Mouse (Mus musculus): ENCODE results near the gene Hist1h2bm. TPM values are rescaled to one million over a fixed set of nuclear protein-coding genes. Genes with fewer than 3 reads are reported as not detected.
"Not testable (repeated sequence)": the region's sequence is repeated elsewhere in the genome, so short reads cannot be mapped to it uniquely, and the experiment has no call there.

Gene Hist1h2bm
- polyA plus RNA-seq (2012; ENCODE audit: insufficient read depth, insufficient read length, missing spikeins): not detected in 2 replicates

DNA sequence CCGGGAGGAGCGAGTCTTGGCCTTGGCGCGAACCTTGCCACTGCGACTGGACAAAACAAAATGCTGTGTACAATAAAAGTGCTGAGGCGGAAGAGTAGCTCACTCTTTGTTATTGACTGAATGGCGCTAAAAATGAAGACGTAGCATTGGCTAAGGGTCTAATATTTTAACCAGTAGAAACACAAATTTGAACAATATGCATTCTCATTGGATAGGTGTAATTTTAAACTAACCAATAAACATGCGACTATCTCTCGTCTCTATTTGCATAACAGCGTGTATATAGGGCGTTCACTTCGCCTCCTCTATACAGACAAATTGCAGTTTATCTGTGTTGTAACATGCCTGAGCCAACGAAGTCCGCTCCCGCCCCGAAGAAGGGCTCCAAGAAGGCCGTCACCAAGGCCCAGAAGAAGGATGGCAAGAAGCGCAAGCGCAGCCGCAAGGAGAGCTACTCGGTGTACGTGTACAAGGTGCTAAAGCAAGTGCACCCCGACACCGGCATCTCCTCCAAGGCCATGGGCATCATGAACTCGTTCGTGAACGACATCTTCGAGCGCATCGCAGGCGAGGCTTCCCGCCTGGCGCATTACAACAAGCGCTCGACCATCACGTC lies at the start of gene Hist1h2bm:
Gene Hist1h2bm (plus strand): TSS at position 288 of the 616 bp plus-strand sequence.
- not testable (repeated sequence) for H3K27ac ChIP-seq (replicated peaks; ENCODE audit: low read depth, low read length); H3K4me1 ChIP-seq (ENCODE audit: control insufficient read depth, insufficient read depth, insufficient read length, low read length)
- peak within 1 kb of the TSS; percentile 55 for H3K4me3 ChIP-seq (ENCODE audit: insufficient read depth, low read depth, low read length)

DNA sequence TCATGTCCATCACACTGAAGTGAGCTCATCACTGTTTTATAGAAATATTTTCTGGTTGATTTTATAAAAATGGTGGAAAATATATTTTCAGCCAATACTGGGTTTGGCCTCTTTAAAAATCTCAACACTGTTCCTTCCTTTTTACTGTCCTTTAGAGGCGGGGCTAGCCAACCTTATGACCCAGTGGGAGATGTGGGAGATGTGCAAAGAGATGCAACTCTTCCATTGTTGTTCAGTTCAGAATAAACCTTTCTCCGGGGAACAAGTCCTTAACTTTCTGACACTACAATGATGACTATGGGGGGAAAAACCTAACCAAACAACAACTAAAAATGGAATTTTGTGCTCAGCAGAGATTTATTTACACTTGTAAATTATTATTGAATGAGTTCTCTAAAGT lies 44.5 kb upstream of the Hist1h2bm start, which contains the start of gene Olfr1360:
Gene Olfr1360 (minus strand): TSS at position 101 of the 400 bp plus-strand sequence.
- H3K27ac ChIP-seq (replicated peaks; ENCODE audit: low read depth, low read length): no peak within 1 kb of the TSS
- H3K4me1 ChIP-seq (ENCODE audit: control insufficient read depth, insufficient read depth, insufficient read length, low read length): no peaks in the 10 kb centered on the region
- no peak within 1 kb of the TSS for H3K4me3 ChIP-seq (ENCODE audit: insufficient read depth, low read depth, low read length)

DNA sequence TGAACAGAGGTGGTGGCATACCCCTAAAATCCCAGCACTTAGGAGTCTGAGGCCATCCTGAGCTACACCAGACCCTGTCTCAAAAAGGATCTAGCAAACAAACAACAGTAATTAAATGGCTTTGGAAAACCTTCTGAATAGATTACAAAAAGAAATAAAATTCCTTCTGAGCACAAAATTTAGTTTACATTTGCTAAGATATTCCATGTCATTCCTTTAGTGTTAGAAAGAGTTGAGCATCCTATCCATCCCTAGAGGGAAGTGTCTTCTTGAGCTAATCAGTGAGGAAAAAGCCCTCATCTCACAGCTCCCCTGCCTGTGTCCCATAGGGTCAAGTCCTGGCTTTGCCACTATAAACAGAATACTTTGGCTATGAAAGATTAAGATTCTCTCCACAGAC lies 24.0 kb upstream of the Hist1h2bm start, which contains the start of gene Olfr1359:
Gene Olfr1359 (plus strand): TSS at position 301 of the 400 bp plus-strand sequence.
- Histone ChIP-seq H3K27ac (replicated peaks; ENCODE audit: low read depth, low read length) (no peak within 1 kb of the TSS), H3K4me1 (ENCODE audit: control insufficient read depth, insufficient read depth, insufficient read length, low read length) (no peaks in the 10 kb centered on the region)

DNA sequence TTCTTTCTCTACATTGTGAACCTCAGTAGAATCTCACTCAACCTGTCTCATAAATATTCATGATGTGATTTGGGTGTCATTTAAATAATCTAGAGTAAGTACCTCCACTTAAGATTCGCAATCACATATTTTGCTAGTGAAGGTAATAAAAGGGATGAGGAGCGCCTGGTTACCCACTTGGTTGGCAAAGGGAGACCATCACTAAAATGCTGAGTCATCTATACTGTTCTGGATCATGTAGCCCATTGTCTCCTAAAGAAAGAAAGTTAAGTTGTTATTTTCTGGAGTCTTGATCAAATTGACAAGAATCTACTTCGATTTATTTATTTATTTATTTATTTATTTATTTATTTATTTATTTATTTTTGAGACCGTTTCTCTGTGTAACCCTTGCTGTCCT lies 15.2 kb upstream of the Hist1h2bm start:
- Histone ChIP-seq H3K4me3 (ENCODE audit: insufficient read depth, low read depth, low read length) (no peak overlapping the region), H3K27ac (replicated peaks; ENCODE audit: low read depth, low read length) (no peak overlapping the region), H3K4me1 (ENCODE audit: control insufficient read depth, insufficient read depth, insufficient read length, low read length) (no peaks in the 10 kb centered on the region)

More for the DNA sequence above, 24.0 kb upstream of the Hist1h2bm start, which contains the start of gene Olfr1359:
- no peak within 1 kb of the TSS for H3K4me3 ChIP-seq (ENCODE audit: insufficient read depth, low read depth, low read length)

DNA sequence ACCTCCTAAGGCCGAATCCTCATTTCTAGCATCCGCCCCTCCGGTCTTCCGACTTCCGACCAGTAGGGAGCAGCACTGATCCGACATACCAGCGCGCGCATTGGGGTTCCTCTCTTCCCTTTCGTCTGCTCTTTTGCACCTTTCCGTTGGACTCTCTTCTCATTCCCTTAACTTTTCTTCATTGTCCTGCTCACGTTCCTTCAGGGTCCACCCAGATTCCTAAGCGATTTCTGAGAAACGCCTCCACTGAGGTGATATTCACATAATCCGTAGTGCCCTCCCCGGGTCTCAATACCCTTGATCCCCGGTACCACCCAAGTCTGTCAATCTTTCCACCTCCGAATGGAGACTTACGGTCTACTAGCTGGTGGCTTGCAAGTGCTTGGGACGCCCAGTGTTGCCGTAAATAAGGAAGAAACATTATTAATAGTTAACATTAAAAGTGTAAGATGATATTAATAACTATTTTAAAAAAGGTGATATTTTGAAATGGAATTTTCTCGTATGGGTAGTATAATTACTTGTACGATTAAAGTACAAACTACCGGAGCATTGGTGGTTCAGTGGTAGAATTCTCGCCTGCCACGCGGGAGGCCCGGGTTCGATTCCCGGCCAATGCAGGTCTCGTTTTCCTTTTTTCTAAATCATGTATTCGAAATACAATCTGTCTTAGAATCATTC lies 11.7 kb upstream of the Hist1h2bm start:
- Histone ChIP-seq H3K4me1 (ENCODE audit: control insufficient read depth, insufficient read depth, insufficient read length, low read length) (peaks cover under 1% of the 10 kb centered on the region; the same call in 1 of the 2 replicates), H3K27ac (replicated peaks; ENCODE audit: low read depth, low read length) (peak overlapping the region; percentile 81), H3K4me3 (ENCODE audit: insufficient read depth, low read depth, low read length) (peak overlapping the region; percentile 83)

DNA sequence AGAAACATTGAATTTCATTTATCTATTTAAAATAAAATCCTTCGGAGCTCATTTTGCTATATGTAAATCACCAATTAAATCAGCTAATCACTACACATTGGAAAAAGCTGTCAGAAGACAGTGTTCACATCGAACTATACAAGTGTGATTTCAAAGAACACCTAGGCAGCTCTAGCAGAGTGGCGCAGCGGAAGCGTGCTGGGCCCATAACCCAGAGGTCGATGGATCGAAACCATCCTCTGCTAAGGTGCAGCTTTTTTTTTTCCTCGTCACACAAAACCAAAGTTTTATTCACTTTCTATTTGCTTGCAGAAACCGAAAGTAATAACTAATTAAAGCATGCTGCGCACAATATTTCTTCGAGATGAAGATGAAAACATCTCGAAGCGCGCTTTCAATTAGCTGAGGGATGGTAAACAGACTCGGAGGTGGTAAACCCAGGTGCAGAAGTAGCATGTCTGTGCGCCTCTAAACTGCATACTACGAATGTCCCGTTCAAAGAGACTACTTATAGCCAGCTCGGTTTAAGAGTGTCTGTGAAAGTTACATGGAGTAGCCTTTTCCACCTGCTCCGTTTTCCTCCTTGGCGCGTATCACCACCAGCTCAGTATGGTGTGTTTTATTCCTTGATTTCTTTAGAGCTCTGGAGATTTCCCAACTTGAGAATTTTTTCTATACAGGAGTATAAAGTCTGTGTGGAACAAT lies 10.9 kb upstream of the Hist1h2bm start:
- Histone ChIP-seq H3K4me1 (ENCODE audit: control insufficient read depth, insufficient read depth, insufficient read length, low read length) (peaks cover 3% of the 10 kb centered on the region; the same call in 1 of the 2 replicates), H3K4me3 (ENCODE audit: insufficient read depth, low read depth, low read length) (peak overlapping the region; percentile 59), H3K27ac (replicated peaks; ENCODE audit: low read depth, low read length) (no peak overlapping the region)

DNA sequence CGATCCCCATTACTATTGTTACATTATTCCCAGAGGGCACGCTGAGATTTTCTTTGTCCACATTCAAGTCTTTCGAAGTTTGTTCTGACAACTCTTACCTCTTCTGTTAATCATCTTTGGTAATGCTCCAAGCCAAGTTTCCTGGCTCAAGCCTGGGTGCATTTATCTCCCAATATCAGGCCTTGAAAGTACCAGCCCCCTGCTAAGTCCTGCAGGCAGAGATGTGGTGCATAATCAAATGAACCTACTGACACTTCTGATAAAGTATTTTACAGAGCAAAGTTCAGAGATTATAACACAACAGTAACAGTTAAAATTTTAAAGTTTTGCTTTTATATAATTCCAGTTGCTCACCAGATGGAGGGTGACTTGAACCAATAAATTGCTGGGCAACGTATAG lies 10.1 kb upstream of the Hist1h2bm start:
- peak overlapping the region; percentile 59 for H3K4me3 ChIP-seq (ENCODE audit: insufficient read depth, low read depth, low read length)
- H3K27ac ChIP-seq (replicated peaks; ENCODE audit: low read depth, low read length): no peak overlapping the region
- peaks cover 3% of the 10 kb centered on the region; the same call in 1 of the 2 replicates for H3K4me1 ChIP-seq (ENCODE audit: control insufficient read depth, insufficient read depth, insufficient read length, low read length)

DNA sequence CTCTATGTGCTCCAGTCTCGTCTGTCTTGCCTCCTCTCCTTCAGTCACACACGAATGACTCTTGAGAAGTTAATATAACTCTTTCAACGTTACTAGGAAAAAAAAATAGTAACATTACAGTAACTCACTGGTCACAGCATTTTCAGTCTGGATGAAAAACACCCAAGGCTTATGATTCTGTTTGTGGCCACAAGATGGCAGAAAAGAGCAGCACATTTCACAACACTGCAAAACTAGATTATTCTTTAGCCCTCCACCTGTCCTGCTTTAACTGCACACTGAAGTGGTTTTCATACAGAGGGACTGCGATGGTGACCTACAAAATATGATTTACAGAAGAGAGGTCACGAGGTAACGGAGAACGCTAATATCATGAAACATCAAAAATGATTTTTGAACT lies 7.1 kb upstream of the Hist1h2bm start:
- peak overlapping the region; percentile 46; the same call in 1 of the 2 replicates for H3K4me3 ChIP-seq (ENCODE audit: insufficient read depth, low read depth, low read length)
- peaks cover 7% of the 10 kb centered on the region; the same call in 1 of the 2 replicates for H3K4me1 ChIP-seq (ENCODE audit: control insufficient read depth, insufficient read depth, insufficient read length, low read length)
- no peak overlapping the region for H3K27ac ChIP-seq (replicated peaks; ENCODE audit: low read depth, low read length)

DNA sequence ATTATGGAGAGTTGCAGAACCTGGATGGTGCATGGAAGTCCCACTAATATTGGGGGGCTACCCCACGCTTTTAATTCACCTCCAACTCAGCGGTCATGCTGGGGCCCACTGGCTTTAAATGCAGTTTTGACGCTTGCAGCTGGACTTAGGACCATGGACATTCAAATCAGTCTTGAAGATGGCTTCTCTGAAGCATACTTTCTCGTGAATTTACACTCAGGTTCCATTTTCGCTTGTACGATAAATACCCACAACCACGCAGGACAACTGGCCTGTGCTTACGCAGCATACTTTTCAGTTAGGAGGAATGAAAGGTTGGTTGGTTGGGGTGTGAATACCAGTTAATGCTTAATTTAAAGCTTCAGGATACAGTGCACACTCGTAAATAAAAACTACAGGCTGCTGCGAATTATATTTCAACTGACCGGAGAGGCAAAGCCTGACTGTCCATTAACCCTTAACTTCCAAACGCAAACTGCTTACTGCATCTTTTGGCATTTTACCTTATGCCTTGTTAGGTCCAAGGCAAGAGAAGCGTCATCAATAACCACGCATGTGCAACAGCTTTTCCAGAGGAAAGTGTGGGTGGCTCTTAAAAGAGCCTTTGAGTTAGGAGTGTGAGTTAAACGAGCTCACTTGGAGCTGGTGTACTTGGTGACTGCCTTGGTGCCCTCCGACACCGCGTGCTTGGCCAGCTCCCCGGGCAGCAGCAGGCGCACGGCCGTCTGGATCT lies 6.5 kb upstream of the Hist1h2bm start:
- Histone ChIP-seq H3K27ac (replicated peaks; ENCODE audit: low read depth, low read length) (no peak overlapping the region), H3K4me3 (ENCODE audit: insufficient read depth, low read depth, low read length) (peak overlapping the region; percentile 46), H3K4me1 (ENCODE audit: control insufficient read depth, insufficient read depth, insufficient read length, low read length) (peaks cover 7% of the 10 kb centered on the region; the same call in 1 of the 2 replicates)

DNA sequence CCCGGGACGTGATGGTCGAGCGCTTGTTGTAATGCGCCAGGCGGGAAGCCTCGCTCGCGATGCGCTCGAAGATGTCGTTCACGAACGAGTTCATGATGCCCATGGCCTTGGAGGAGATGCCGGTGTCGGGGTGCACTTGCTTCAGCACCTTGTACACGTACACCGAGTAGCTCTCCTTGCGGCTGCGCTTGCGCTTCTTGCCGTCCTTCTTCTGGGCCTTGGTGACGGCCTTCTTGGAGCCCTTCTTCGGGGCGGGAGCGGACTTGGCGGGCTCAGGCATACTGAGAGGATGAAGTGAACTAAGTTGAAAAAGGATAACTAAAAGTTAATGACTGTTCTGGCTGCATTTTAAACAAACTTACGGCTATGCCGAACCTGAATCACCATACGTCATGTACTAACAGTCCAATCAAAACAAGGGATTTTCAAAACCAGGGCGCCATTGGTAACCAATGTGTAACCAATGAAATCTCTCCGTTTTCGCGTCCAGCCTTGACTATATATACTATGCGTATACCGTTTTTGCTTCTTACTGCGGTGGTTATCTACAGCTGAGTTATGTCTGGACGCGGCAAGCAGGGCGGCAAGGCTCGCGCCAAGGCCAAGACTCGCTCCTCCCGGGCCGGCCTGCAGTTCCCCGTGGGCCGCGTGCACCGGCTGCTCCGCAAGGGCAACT lies 5.8 kb upstream of the Hist1h2bm start, which contains the start of the genes Hist1h2bl and Hist1h2ai:
Gene Hist1h2bl (minus strand): TSS at position 280 of the 676 bp plus-strand sequence.
Gene Hist1h2ai (plus strand): TSS at position 559 of the 676 bp plus-strand sequence.
- not testable (repeated sequence) for H3K4me1 ChIP-seq (ENCODE audit: control insufficient read depth, insufficient read depth, insufficient read length, low read length)
- peak within 1 kb of the TSS; percentile 11; the same call in 1 of the 2 replicates for H3K27ac ChIP-seq (replicated peaks; ENCODE audit: low read depth, low read length)
- H3K4me3 ChIP-seq (ENCODE audit: insufficient read depth, low read depth, low read length): peak within 1 kb of the TSS; percentile 70

DNA sequence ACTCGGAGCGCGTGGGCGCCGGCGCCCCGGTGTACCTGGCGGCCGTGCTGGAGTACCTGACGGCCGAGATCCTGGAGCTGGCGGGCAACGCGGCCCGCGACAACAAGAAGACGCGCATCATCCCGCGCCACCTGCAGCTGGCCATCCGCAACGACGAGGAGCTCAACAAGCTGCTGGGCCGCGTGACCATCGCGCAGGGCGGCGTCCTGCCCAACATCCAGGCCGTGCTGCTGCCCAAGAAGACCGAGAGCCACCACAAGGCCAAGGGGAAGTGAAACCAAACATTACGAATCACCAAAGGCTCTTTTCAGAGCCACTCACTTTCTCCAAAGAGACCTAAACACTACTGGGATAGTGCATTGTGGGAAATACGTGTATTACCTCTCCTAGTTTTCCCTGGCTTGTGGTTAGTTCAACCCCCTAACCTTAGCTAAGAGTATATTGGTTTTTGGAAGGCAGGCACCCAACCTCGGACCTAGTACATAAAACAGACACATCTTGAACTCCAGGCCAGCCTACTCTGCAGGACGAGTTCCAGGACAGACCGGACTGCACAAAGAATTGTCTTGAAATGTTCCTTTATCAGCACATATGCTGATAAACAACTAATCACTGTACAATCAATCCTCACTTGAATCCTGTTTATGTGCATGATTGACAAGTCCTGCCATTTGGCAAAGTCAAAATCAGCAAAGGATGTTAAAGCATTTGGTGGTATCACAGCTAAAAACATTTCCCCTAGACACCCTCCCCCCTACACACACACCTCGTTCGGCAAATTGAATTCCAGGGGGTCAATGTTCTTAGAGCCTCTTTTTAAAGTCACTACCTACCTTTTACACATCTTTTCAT lies 5.1 kb upstream of the Hist1h2bm start:
- Histone ChIP-seq H3K4me3 (ENCODE audit: insufficient read depth, low read depth, low read length) (peak overlapping the region; percentile 70), H3K27ac (replicated peaks; ENCODE audit: low read depth, low read length) (peak overlapping the region; percentile 11; the same call in 1 of the 2 replicates)
- H3K4me1 ChIP-seq (ENCODE audit: control insufficient read depth, insufficient read depth, insufficient read length, low read length): not testable (repeated sequence)

DNA sequence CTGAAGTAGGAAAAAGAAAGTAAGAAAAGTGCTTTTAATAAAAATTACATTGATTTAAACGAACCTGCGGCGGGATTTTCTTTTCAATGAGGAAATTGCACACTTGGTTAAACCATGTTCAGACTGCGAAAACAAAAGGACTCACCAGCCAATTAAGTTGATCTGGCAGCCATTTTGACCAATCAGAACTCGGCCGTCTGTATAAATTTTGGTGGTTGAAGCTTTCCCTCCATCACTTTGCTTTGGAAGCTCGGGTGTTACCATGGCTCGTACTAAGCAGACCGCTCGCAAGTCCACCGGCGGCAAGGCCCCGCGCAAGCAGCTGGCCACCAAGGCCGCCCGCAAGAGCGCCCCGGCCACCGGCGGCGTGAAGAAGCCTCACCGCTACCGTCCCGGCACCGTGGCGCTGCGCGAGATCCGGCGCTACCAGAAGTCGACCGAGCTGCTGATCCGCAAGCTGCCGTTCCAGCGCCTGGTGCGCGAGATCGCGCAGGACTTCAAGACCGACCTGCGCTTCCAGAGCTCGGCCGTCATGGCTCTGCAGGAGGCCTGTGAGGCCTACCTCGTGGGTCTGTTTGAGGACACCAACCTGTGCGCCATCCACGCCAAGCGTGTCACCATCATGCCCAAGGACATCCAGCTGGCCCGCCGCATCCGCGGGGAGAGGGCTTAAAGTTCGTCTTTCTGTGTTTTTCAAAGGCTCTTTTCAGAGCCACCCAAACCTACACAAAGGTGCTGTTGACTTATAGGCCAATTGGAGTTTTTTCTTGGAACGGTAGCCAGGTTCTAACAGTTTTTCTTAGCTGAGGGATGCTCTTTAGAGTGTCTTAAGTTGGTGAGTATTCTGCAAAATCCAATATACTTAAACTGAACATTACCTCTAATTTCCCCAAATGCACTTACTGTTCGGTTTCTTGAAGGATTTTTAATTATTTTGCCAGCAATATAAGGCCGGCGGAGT lies 4.2 kb upstream of the Hist1h2bm start, which contains the start of gene Hist1h3h:
Gene Hist1h3h (plus strand): TSS at position 263 of the 961 bp plus-strand sequence.
- Histone ChIP-seq H3K4me3 (ENCODE audit: insufficient read depth, low read depth, low read length) (peak within 1 kb of the TSS; percentile 58), H3K27ac (replicated peaks; ENCODE audit: low read depth, low read length) (peak within 1 kb of the TSS; percentile 11; the same call in 1 of the 2 replicates)
- H3K4me1 ChIP-seq (ENCODE audit: control insufficient read depth, insufficient read depth, insufficient read length, low read length): not testable (repeated sequence)

Measured in brown adipose tissue, adult 24 weeks (tissue).